Mouse (Mus musculus): ENCODE results near the gene Fam216b. TPM values are rescaled to one million over a fixed set of nuclear protein-coding genes. Genes with fewer than 3 reads are reported as not detected.

The Fam216b gene
- 1.9 TPM for polyA plus RNA-seq (2015; fragmentation: Illumina TruSeq; extraction: RNeasy Lipid Tissue Mini Kit (QIAGEN cat#74804); ENCODE audit: low read depth, low replicate concordance)

GRCm38 (mm10) chr14:78088907-78089306 is at the start of gene Fam216b:
Fam216b (minus strand) TSS chr14:78089007.

Other genes starting within 250 kb of the Fam216b start
- 79.1 TPM for gene Dnajc15, start 213.9 kb downstream of the Fam216b start, polyA plus RNA-seq (2015; fragmentation: Illumina TruSeq; extraction: RNeasy Lipid Tissue Mini Kit (QIAGEN cat#74804); ENCODE audit: low read depth, low replicate concordance)
- 1.1 TPM for gene Epsti1, start 184.8 kb downstream of the Fam216b start, polyA plus RNA-seq (2015; fragmentation: Illumina TruSeq; extraction: RNeasy Lipid Tissue Mini Kit (QIAGEN cat#74804); ENCODE audit: low read depth, low replicate concordance)
- not detected for gene Tnfsf11, start 219.0 kb upstream of the Fam216b start, polyA plus RNA-seq (2015; fragmentation: Illumina TruSeq; extraction: RNeasy Lipid Tissue Mini Kit (QIAGEN cat#74804); ENCODE audit: low read depth, low replicate concordance)